30 mouse cellular contexts compared by ENCODE assay signal in the genomic region with DNA sequence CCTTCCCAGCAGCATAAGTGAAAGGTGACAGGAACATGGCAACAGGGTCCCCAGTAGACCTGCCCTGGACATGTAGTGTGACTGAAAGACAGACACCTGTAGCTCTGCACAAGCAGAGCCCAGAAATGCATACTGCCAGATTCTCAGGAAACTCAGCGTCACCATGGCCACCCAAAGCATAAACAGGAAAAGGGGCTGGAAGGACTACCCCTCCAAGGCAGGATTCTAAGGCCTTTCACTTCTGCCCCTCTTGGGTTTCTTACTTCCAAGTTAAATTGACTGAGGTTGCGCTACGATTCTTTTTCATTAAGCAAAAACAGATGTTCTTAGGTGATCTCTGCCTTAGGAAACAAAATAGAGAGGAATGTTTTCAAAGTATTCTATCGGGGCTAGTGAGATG.
DNase-seq lines count a peak whose midpoint lies in the region; ATAC-seq and TF ChIP-seq lines count a peak whose summit lies in the region.
"Had no signal": no experiment of that assay in that cellular context is flagged by ENCODE, and none has a peak within 500 bp of the region (broad histone marks: within the 10 kb centered on the region; RNA-seq: fewer than 3 reads in every experiment).

No protein-coding gene starts in this region.

- no peak for TF ChIP-seq CTCF in stomach, postnatal 0 days (IDR thresholded peaks at IDR 0.05; ENCODE audit: low read depth)

- no peak overlapping the region for H3K4me2 ChIP-seq in embryonic facial prominence, embryonic 14.5 days (ENCODE audit: low read depth, low read length)
- no peak overlapping the region for H3K4me2 ChIP-seq in limb, embryonic 11.5 days (ENCODE audit: low read depth, severe bottlenecking)
- no peak overlapping the region for H3K4me2 ChIP-seq in stomach, postnatal 0 days (replicated peaks; ENCODE audit: low read depth)
- H3K4me2 ChIP-seq: heart, embryonic 15.5 days; hindbrain, embryonic 13.5 days; limb, embryonic 15.5 days; midbrain, embryonic 11.5 days; neural tube, embryonic 12.5 days had no signal

- DNase-seq in embryo, embryonic 10 days (ENCODE audit: low spot score), result peak; percentile 6
- peak; percentile 42 for DNase-seq in embryo, embryonic 10.5 days (ENCODE audit: low spot score)
- DNase-seq in embryonic facial prominence, embryonic 14.5 days (ENCODE audit: low spot score), result peak; percentile 55
- DNase-seq in limb, embryonic 11.5 days (ENCODE audit: low spot score), result peak; percentile 27
- DNase-seq in frontal cortex, adult 2 months (ENCODE audit: extremely low spot score in 1 of 2, low spot score in 1 of 2), result no peak
- no peak for DNase-seq in stomach, postnatal 0 days (ENCODE audit: low spot score)
- no peak for DNase-seq in liver
- DNase-seq: adrenal gland, adult 2 months; B cell, adult 2 months; cerebellum, adult 2 months; cerebellum, postnatal 14 days; gastrocnemius, postnatal 14 days; kidney, adult 9 months; kidney, postnatal 14 days; lung, adult 2 months; right cerebral cortex, adult 18-20 months; right cerebral cortex, postnatal 4 days; thymus, adult 18-20 months; thymus, postnatal 25 days had no signal

- H3K9ac ChIP-seq in embryonic facial prominence, embryonic 14.5 days (ENCODE audit: low read depth, low read length), result no peak overlapping the region
- no peak overlapping the region for H3K9ac ChIP-seq in limb, embryonic 11.5 days (ENCODE audit: low read length)
- H3K9ac ChIP-seq in stomach, postnatal 0 days (ENCODE audit: low read length), result no peak overlapping the region
- H3K9ac ChIP-seq: heart, embryonic 15.5 days; hindbrain, embryonic 13.5 days; limb, embryonic 15.5 days; liver, embryonic 14.5 days; neural tube, embryonic 12.5 days had no signal

- H3K27ac ChIP-seq in embryonic facial prominence, embryonic 14.5 days (replicated peaks; ENCODE audit: low read depth, low read length), result 0 out of 2 replicates have a peak overlapping the region, but pooled peaks have one; percentile 34
- H3K27ac ChIP-seq in limb, embryonic 11.5 days (replicated peaks; ENCODE audit: low read depth, low read length), result no peak overlapping the region
- no peak overlapping the region for H3K27ac ChIP-seq in stomach, postnatal 0 days (replicated peaks)
- H3K27ac ChIP-seq: heart, embryonic 10.5 days; heart, embryonic 15.5 days; hindbrain, embryonic 13.5 days; limb, embryonic 15.5 days; liver, embryonic 14.5 days; neural tube, embryonic 12.5 days had no signal

- no peaks in the 10 kb centered on the region for H3K9me3 ChIP-seq in embryonic facial prominence, embryonic 14.5 days (ENCODE audit: control insufficient read depth, low read length)
- H3K9me3 ChIP-seq in limb, embryonic 11.5 days (ENCODE audit: control insufficient read depth, low read length), result no peaks in the 10 kb centered on the region
- no peaks in the 10 kb centered on the region for H3K9me3 ChIP-seq in stomach, postnatal 0 days (ENCODE audit: control insufficient read depth, low read length)
- H3K9me3 ChIP-seq: heart, embryonic 10.5 days; heart, embryonic 15.5 days; hindbrain, embryonic 13.5 days; limb, embryonic 15.5 days; neural tube, embryonic 12.5 days had no signal

- no peaks in the 10 kb centered on the region for H3K27me3 ChIP-seq in embryonic facial prominence, embryonic 14.5 days (replicated peaks; ENCODE audit: control insufficient read depth, insufficient read depth, low read length)
- H3K27me3 ChIP-seq in limb, embryonic 11.5 days (ENCODE audit: control insufficient read depth, insufficient read depth, low read length), result no peaks in the 10 kb centered on the region
- H3K27me3 ChIP-seq in stomach, postnatal 0 days (ENCODE audit: control insufficient read depth, insufficient read depth, low read length), result no peaks in the 10 kb centered on the region
- H3K27me3 ChIP-seq: heart, embryonic 15.5 days; hindbrain, embryonic 13.5 days; limb, embryonic 15.5 days; neural tube, embryonic 12.5 days had no signal

- H3K4me3 ChIP-seq in embryonic facial prominence, embryonic 14.5 days (ENCODE audit: low read depth, low read length), result no peak overlapping the region
- no peak overlapping the region for H3K4me3 ChIP-seq in limb, embryonic 11.5 days (ENCODE audit: low read depth, low read length)
- no peak overlapping the region for H3K4me3 ChIP-seq in stomach, postnatal 0 days (ENCODE audit: low read depth, low read length)
- H3K4me3 ChIP-seq: heart, embryonic 10.5 days; heart, embryonic 15.5 days; hindbrain, embryonic 13.5 days; limb, embryonic 15.5 days; myocyte; neural tube, embryonic 12.5 days had no signal

- TF ChIP-seq EP300 in stomach, postnatal 0 days (optimal IDR thresholded peaks at IDR 0.05), result no peak

- WGBS in embryonic facial prominence, embryonic 14.5 days, result 18% methylated on average over 4 of the region's 4 CpGs
- 30% methylated on average over 4 of the region's 4 CpGs for WGBS in limb, embryonic 11.5 days
- 77% methylated on average over 4 of the region's 4 CpGs for WGBS in stomach, postnatal 0 days

- peaks cover 5% of the 10 kb centered on the region; the same call in 1 of the 2 replicates for H3K4me1 ChIP-seq in embryonic facial prominence, embryonic 14.5 days (ENCODE audit: control insufficient read depth, insufficient read depth, low read length)
- no peaks in the 10 kb centered on the region for H3K4me1 ChIP-seq in limb, embryonic 11.5 days (ENCODE audit: control insufficient read depth, insufficient read depth, low read length)
- no peaks in the 10 kb centered on the region for H3K4me1 ChIP-seq in stomach, postnatal 0 days (replicated peaks; ENCODE audit: control insufficient read depth, insufficient read depth)
- H3K4me1 ChIP-seq: heart, embryonic 10.5 days; heart, embryonic 15.5 days; hindbrain, embryonic 13.5 days; limb, embryonic 15.5 days; neural tube, embryonic 12.5 days had no signal

- ATAC-seq in embryonic facial prominence, embryonic 14.5 days (ENCODE audit: low read depth), result no peak
- ATAC-seq in limb, embryonic 11.5 days (ENCODE audit: insufficient number of reproducible peaks, low FRiP score, low TSS enrichment, low read depth), result no peak
- no peak for ATAC-seq in stomach, postnatal 0 days (ENCODE audit: low FRiP score, low TSS enrichment)
- ATAC-seq: forebrain, embryonic 16.5 days; intestine, postnatal 0 days; midbrain, embryonic 16.5 days had no signal

- H3K36me3 ChIP-seq in embryonic facial prominence, embryonic 14.5 days (ENCODE audit: control insufficient read depth, insufficient read depth, low read length), result no peaks in the 10 kb centered on the region
- no peaks in the 10 kb centered on the region for H3K36me3 ChIP-seq in limb, embryonic 11.5 days (ENCODE audit: control insufficient read depth, insufficient read depth, low read length)
- H3K36me3 ChIP-seq in stomach, postnatal 0 days (ENCODE audit: control insufficient read depth, insufficient read depth, low read length), result no peaks in the 10 kb centered on the region
- H3K36me3 ChIP-seq: heart, embryonic 10.5 days; heart, embryonic 15.5 days; hindbrain, embryonic 13.5 days; limb, embryonic 15.5 days; neural tube, embryonic 12.5 days had no signal

Comparison
In these comparisons a context has a peak if more than half of its experiments do, and no peak if none do; other contexts are left out.
1. DNase-seq: peak in embryo, embryonic 10 days (single experiment), embryo, embryonic 10.5 days (single experiment), embryonic facial prominence, embryonic 14.5 days (single experiment) and limb, embryonic 11.5 days (single experiment); none in frontal cortex, adult 2 months (0 of 2), stomach, postnatal 0 days (single experiment) and liver (single experiment).